Mouse (Mus musculus) urinary bladder, postnatal 36 days (tissue): ENCODE measurements around the gene Galp.
"Not testable (repeated sequence)": the region's sequence is repeated elsewhere in the genome, so short reads cannot be mapped to it uniquely, and the experiment has no call there.

Source experiments
- DNase-seq, 2 experiments: peaks; one replicate each; pipeline ENCODE4 v3.0.0; 2022; ENCODE audit warnings: low spot score in 2 of 2, mixed read lengths in 1 of 2

Gene Galp

DNA sequence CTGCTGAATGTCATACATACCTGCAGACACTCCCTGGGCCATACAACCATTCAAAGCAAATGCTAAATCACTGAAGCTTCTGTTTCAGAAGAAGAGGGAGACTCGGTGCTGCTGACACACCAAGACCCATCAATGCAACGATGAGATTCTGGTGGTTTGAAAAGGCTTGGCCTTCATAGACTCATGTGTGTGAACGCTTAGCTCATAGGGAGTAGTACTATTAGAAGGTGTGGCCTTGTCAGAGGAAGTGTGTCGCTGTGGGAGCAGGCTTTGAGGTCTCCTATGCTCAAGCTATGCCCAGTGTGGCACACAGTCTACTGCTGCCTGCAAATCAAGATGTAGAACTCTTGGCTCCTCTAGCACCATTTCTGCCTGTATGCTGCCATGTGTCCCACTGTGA, 60.5 kb downstream of the Galp start:
- no peak for DNase-seq

DNA sequence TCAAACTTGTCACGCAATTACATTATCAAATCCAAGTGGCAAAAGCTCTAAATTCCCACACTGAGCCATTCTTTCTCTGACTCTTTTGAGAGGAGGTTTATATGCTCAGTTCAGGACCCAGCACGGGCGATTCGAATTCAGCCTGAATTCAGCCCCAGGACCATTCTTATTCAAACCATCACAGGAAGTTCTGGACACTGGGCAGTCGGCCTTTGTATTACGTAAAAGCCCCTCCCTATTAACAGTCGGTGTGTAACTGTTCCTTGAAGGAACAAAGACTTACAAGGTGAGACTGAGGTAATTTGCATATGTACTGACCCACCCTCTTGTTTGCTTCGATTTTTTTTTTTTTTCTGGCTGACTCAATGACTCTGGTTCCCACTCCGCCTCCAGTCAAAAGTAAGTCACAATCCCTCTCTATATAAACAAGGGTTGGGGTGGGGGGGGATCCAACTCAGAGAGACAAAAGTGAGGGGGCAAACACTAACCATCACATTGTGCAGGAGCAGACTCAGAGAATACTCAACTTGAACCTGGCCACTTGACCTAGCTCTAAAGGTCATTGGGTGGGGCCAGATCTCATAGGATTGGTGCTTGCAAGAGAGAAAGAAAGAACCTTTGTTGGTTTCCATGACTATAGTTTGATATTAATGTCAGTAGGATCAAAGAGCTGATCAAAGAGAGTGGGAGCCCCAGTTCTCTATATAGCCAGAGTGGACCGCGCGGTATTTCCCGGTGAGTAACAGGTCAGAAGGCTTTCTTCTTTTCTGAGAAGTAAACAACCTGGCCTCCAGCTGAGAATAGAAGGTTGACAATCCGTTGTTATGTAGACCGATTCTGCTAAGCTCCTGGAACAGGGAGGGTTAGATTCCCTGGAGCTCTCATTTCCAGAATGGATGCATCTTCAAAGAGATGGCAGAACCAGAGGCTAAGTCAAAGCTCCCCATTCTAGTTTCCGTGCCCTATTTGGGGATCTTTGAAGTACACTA, 61.6 kb downstream of the Galp start:
- no peak for DNase-seq

DNA sequence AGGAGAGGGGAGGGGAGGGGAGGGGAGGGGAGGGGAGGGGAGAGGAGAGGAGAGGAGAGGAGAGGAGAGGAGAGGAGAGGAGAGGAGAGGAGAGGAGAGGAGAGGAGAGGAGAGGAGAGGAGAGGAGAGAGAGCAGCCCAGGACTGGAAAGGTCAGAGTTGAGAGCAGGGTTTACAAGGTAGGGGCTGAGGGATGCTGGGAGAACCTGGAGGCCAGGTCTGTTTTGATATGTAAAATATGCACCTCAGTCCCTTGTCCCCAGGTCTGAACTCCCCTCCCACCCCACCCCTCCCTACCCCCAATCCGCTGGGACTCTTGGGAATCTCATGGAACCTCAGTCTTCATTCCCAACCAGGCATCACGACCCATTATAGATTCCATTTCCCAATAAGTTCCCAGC, 63.1 kb downstream of the Galp start:
- DNase-seq, result not testable (repeated sequence)

DNA sequence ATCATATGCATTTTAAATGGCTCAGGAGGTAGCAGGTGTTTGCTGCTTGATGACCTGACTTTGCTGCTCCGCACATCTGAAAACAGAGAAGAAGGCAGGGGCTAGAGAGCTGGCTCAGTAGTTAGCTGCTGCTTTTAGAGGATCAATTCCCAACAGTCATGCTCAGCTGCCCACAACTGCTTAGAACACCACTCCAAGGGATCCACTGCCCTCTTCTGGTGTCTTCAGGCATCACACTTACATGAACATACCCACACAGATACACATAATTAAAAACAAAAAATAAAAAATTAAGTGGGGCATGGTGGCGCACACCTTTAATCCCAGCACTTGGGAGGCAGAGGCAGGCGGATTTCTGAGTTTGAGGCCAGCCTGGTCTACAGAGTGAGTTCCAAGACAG, 65.2 kb downstream of the Galp start:
- DNase-seq, result no peak

DNA sequence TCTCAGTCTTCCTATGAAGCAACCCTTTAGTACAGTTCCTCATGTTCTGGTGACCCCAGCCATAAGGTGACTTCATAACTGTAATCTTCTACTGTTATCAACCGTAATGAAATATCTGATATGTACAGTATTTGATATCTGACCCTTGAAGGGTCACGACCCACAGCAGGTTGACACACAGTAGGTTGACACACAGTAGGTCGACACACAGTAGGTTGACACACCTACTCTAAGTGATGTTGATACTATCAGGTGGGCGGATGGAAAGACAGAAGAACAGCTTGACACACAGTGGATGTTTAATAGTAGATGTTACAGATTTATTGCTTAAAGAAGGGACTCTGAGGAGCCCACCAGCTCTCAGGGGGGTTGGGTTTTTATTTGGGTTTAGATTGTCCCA, 66.1 kb downstream of the Galp start:
- no peak for DNase-seq

DNA sequence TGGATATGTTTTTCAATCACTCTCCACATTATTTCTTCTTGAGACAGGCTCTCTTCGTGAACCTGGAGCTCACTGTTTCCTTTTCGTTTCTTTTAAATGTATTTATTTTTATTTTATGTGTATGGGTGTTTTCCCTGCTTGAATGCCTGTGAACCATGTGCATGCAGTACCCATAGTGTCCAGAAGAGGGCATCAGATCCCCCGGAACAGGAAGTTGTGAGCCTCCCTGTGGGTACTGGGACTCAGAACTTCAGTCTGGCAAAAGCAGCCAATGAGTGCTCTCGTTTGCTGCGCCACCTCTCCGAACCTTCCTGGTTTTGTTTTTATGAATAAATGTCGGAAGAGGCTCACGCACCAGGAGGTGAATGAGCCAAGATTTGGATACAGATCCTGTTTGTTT, 68.8 kb downstream of the Galp start:
- no peak for DNase-seq
